Mouse (Mus musculus) myocyte (in vitro differentiated cells): ENCODE data around the gene Soat1. TPM values are rescaled to one million over a fixed set of nuclear protein-coding genes. Genes with fewer than 3 reads are reported as not detected.
"Not testable (repeated sequence)": the region's sequence is repeated elsewhere in the genome, so short reads cannot be mapped to it uniquely, and the experiment has no call there.

Source experiments
- H3K27me3 ChIP-seq: one replicate; pipeline ENCODE4 v1.6.1; 2011; ENCODE audit not compliant: control insufficient read depth, insufficient read depth, insufficient read length
- H3K36me3 ChIP-seq: one replicate; pipeline ENCODE4 v1.6.1; 2011; ENCODE audit not compliant: control insufficient read depth, insufficient read depth
- H3K4me2 ChIP-seq: one replicate; pipeline ENCODE4 v1.6.1; 2011; ENCODE audit warnings: low read depth, control low read depth
- H3K4me3 ChIP-seq: one replicate; pipeline ENCODE4 v1.5.1; 2011; ENCODE audit warnings: mild to moderate bottlenecking, control low read depth, moderate library complexity
- H3K79me2 ChIP-seq: one replicate; pipeline ENCODE4 v1.6.1; 2011; ENCODE audit not compliant: control insufficient read depth, insufficient read depth
- H3ac ChIP-seq: one replicate; pipeline ENCODE4 v1.6.1; 2011; ENCODE audit not compliant: control insufficient read depth, insufficient read length
- CEBPB ChIP-seq: IDR thresholded peaks from 2 replicates; pipeline ENCODE4 v1.6.1; 2011; ENCODE audit warnings: mild to moderate bottlenecking, moderate library complexity; ENCODE audit not compliant: poor library complexity, insufficient read depth, severe bottlenecking
- E2F4 ChIP-seq: IDR thresholded peaks from one replicate; pipeline ENCODE4 v1.6.1; 2011; ENCODE audit warnings: mild to moderate bottlenecking, control low read depth, moderate library complexity; ENCODE audit not compliant: insufficient read depth
- MAX ChIP-seq: IDR thresholded peaks from one replicate; pipeline ENCODE4 v1.6.1; 2011; ENCODE audit warnings: low read depth, mild to moderate bottlenecking, control low read depth
- MYOD1 ChIP-seq, 3 experiments: IDR thresholded peaks; one replicate each; pipeline ENCODE4 v1.6.1; 2011; ENCODE audit warnings: control low read depth in 2 of 3, low read depth in 2 of 3, mild to moderate bottlenecking in 2 of 3, moderate library complexity in 1 of 3; ENCODE audit not compliant: insufficient read length in 2 of 3, control insufficient read depth in 1 of 3
- MYOG ChIP-seq, 3 experiments: IDR thresholded peaks; one replicate each; pipeline ENCODE4 v1.6.1; 2011; ENCODE audit warnings: control low read depth in 2 of 3, low read depth in 2 of 3, mild to moderate bottlenecking in 2 of 3; ENCODE audit not compliant: insufficient read length in 2 of 3, control insufficient read depth in 1 of 3, insufficient read depth in 1 of 3
- POLR2A ChIP-seq: IDR thresholded peaks from one replicate; pipeline ENCODE4 v1.6.1; 2011; ENCODE audit warnings: low read depth, mild to moderate bottlenecking, control low read depth, moderate library complexity; ENCODE audit not compliant: insufficient read length
- POLR2AphosphoS2 ChIP-seq: IDR thresholded peaks from one replicate; pipeline ENCODE4 v1.6.1; 2011; ENCODE audit warnings: low read depth, control low read depth; ENCODE audit not compliant: insufficient read length
- REST ChIP-seq: IDR thresholded peaks from one replicate; pipeline ENCODE4 v1.6.1; 2011; ENCODE audit warnings: mild to moderate bottlenecking, control low read depth, moderate library complexity; ENCODE audit not compliant: insufficient read depth, insufficient read length
- SRF ChIP-seq: IDR thresholded peaks from one replicate; pipeline ENCODE4 v1.6.1; 2011; ENCODE audit warnings: low read depth; ENCODE audit not compliant: control insufficient read depth, insufficient read length
- TCF12 ChIP-seq: IDR thresholded peaks from one replicate; pipeline ENCODE4 v1.6.1; 2011; ENCODE audit warnings: mild to moderate bottlenecking, control low read depth; ENCODE audit not compliant: poor library complexity, insufficient read depth, severe bottlenecking
- TCF3 ChIP-seq: IDR thresholded peaks from one replicate; pipeline ENCODE4 v1.6.1; 2011; ENCODE audit warnings: low read depth, control low read depth; ENCODE audit not compliant: insufficient read length
- USF1 ChIP-seq: IDR thresholded peaks from one replicate; pipeline ENCODE4 v1.6.1; 2011; ENCODE audit warnings: low read depth, mild to moderate bottlenecking, control low read depth, moderate library complexity
- polyA plus RNA-seq: library from polyadenylated mRNA; unstranded; fragments of >200 nt; fragmentation: generic; extraction: Trizol; gene quantifications from one replicate; pipeline ENCODE4 v1.2.1, GENCODE M21; 2012; ENCODE audit warnings: missing spikeins

The Soat1 gene
- polyA plus RNA-seq, 1 experiment: 42.2 TPM

DNA sequence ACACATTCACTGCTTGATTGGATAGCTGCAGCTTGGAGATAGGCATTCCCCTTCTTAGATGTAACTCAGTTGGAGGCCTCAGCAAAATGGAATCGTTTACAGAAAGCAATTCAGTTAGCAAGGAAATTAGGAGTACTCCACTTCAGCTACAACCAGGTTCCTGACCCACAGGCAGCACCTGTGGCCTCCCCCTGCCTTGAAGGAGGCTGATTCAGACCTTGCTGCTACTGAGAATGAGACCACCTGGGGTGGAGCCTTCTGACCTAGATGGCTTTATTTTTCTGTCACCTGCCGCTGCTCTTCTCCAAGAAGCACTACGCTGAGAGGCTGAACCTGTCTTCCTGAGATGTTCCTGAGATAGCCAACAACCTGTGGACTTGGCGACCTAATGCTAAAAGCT is 65.6 kb downstream of the Soat1 start:
- Histone ChIP-seq H3K79me2 (no peaks in the 10 kb centered on the region), H3K36me3 (no peaks in the 10 kb centered on the region), H3K4me3 (no peak overlapping the region), H3K4me2 (peak overlapping the region; percentile 62), H3K27me3 (no peaks in the 10 kb centered on the region), H3ac (no peak overlapping the region)
- no peak for TF ChIP-seq REST
- no peak for TF ChIP-seq POLR2A
- no peak for TF ChIP-seq E2F4
- no peak for TF ChIP-seq USF1
- TF ChIP-seq MYOD1 (IDR thresholded peaks at IDR 0.05; ENCODE audit: control insufficient read depth in 1 of 3, insufficient read length in 2 of 3, low read depth in 2 of 3): peak in 1 of 3 experiments; percentile 5
- no peak for TF ChIP-seq POLR2AphosphoS2

DNA sequence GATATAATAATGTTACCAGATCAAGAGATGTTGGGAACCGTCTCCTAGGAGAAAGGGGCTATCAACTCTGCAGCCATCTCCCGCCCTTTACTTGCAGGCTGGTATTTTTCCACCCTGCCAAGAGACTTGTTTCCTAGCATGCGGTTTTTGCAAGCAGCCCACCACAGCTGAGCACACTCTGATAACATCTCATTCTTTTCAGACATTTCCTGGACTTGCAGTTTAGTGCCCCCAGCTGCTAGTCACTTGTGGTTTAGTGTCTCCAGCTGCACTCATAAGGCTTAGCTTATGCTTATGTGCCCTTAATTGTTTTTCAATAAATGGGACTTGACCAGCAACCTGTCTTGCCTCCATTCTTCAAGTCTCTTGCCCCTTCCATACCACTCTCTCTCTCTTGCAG is 66.1 kb downstream of the Soat1 start:
- Histone ChIP-seq H3K36me3 (no peaks in the 10 kb centered on the region), H3ac (no peak overlapping the region), H3K27me3 (no peaks in the 10 kb centered on the region), H3K79me2 (no peaks in the 10 kb centered on the region), H3K4me3 (no peak overlapping the region), H3K4me2 (peak overlapping the region; percentile 62)
- TF ChIP-seq MAX: no peak
- TF ChIP-seq USF1: no peak
- peak; percentile 68 for TF ChIP-seq TCF3
- no peak for TF ChIP-seq E2F4
- no peak for TF ChIP-seq POLR2A
- TF ChIP-seq MYOG (IDR thresholded peaks at IDR 0.05; ENCODE audit: control insufficient read depth in 1 of 3, insufficient read depth in 1 of 3, insufficient read length in 2 of 3, low read depth in 2 of 3): peak in 2 of 3 experiments; percentile 48 to 82
- TF ChIP-seq TCF12: peak; percentile 88
- TF ChIP-seq CEBPB: peak; percentile 51; the same call in 1 of the 2 replicates
- no peak for TF ChIP-seq POLR2AphosphoS2
- TF ChIP-seq MYOD1 (IDR thresholded peaks at IDR 0.05; ENCODE audit: control insufficient read depth in 1 of 3, insufficient read length in 2 of 3, low read depth in 2 of 3): peak; percentile 8 to 87 (median 85)
- TF ChIP-seq REST: no peak
- no peak for TF ChIP-seq SRF

DNA sequence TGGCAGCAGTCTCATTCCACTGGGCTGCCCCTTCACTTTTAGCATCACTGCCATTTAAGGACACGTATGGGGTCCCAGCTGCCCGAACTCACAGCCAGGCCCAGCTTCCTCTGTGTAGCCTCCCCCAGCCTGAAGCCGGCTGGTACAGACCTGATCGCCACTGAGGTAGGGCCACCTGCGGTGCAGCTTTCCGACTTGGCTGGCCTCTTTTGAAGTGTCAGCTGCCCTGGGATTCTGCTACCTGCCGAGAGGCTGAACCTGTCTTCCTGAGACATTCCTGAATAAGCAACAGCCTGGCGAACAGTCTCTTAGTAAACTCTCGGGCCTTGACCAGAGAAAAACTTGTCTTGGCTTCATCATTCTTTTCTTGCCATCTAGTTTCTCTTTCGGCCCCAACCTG is 70.9 kb downstream of the Soat1 start:
- no peaks in the 10 kb centered on the region for H3K27me3 ChIP-seq
- no peak overlapping the region for H3ac ChIP-seq
- no peak overlapping the region for H3K4me3 ChIP-seq
- no peaks in the 10 kb centered on the region for H3K79me2 ChIP-seq
- H3K4me2 ChIP-seq: no peak overlapping the region
- TF ChIP-seq POLR2AphosphoS2 (no peak), TCF12 (no peak), E2F4 (no peak), CEBPB (no peak), MYOD1 (IDR thresholded peaks at IDR 0.05; ENCODE audit: control insufficient read depth in 1 of 3, insufficient read length in 2 of 3, low read depth in 2 of 3) (no peak), REST (no peak), SRF (no peak), USF1 (no peak), MYOG (IDR thresholded peaks at IDR 0.05; ENCODE audit: control insufficient read depth in 1 of 3, insufficient read depth in 1 of 3, insufficient read length in 2 of 3, low read depth in 2 of 3) (no peak), MAX (no peak), POLR2A (no peak), TCF3 (no peak)
- H3K36me3 ChIP-seq: no peaks in the 10 kb centered on the region

DNA sequence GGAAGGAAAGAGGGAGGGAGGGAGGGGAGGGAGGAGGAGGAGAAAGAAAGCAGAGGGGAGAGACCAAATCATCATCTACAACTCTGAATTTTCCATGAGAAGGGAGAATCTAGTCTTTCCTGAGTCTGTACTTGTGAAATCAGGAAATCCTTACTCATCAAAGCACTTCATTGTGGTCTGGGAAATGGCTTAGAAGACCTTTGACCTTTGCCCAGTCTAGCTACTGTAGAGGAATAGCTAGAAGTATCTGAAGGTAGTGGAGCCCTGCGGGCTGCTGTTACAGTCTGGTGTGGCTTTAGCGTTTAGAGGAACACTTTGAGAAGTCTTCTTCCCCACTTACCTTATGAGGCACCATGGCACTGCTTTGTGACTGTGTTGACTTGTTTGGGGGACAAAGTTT is 71.6 kb downstream of the Soat1 start:
- no peaks in the 10 kb centered on the region for H3K79me2 ChIP-seq
- H3K4me2 ChIP-seq: no peak overlapping the region
- no peak overlapping the region for H3ac ChIP-seq
- no peak overlapping the region for H3K4me3 ChIP-seq
- H3K27me3 ChIP-seq: no peaks in the 10 kb centered on the region
- TF ChIP-seq TCF3: no peak
- TF ChIP-seq POLR2A: no peak
- TF ChIP-seq SRF: no peak
- TF ChIP-seq MAX: no peak
- no peak for TF ChIP-seq POLR2AphosphoS2
- TF ChIP-seq USF1: no peak
- no peak for TF ChIP-seq MYOD1 (IDR thresholded peaks at IDR 0.05; ENCODE audit: control insufficient read depth in 1 of 3, insufficient read length in 2 of 3, low read depth in 2 of 3)
- TF ChIP-seq E2F4: no peak
- TF ChIP-seq REST: no peak
- no peak for TF ChIP-seq TCF12
- no peak for TF ChIP-seq MYOG (IDR thresholded peaks at IDR 0.05; ENCODE audit: control insufficient read depth in 1 of 3, insufficient read depth in 1 of 3, insufficient read length in 2 of 3, low read depth in 2 of 3)
- no peak for TF ChIP-seq CEBPB
- no peaks in the 10 kb centered on the region for H3K36me3 ChIP-seq

DNA sequence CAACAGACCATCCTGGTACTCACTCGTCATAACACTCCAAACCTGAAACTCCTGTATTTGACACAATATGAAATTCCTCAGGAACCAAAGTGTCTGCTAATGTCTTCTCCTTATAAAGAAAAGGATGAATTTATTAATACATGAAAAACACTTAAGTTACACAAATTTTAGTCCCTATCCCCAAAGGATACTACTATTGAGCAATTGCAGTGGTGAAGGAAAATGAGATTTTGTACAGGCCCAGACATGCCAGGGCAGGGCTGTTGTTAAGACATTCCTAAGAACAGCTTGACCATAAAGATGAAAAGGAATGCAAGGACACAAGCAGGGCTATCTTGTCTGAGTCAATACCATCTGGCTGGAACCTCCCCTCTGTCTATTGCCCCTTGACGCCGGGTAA is 74.0 kb downstream of the Soat1 start:
- TF ChIP-seq CEBPB: peak; percentile 74
- not testable (repeated sequence) for H3K4me2 ChIP-seq, H3K36me3 ChIP-seq

More for the DNA sequence above, 74.0 kb downstream of the Soat1 start:
- H3K4me3 ChIP-seq, H3ac ChIP-seq, H3K79me2 ChIP-seq, H3K27me3 ChIP-seq: not testable (repeated sequence)
